Mouse (Mus musculus) testis, adult 2 months (tissue): ENCODE results near the gene Syn3. TPM values are rescaled to one million over a fixed set of nuclear protein-coding genes. Genes with fewer than 3 reads are reported as not detected.
"Not testable (repeated sequence)": the region's sequence is repeated elsewhere in the genome, so short reads cannot be mapped to it uniquely, and the experiment has no call there.

Source experiments
- H3K27ac ChIP-seq: fragments of 200-500 bp; 2 replicates; pipeline ENCODE4 v1.5.1; 2012; ENCODE audit warnings: low read depth, low read length; ENCODE audit not compliant: control insufficient read depth, insufficient read depth
- H3K27me3 ChIP-seq: fragments of 200-500 bp; 2 replicates; pipeline ENCODE4 v1.6.1; 2012; ENCODE audit warnings: mild to moderate bottlenecking, low read length, moderate library complexity; ENCODE audit not compliant: control insufficient read depth, insufficient read depth
- H3K36me3 ChIP-seq: fragments of 200-500 bp; 2 replicates; pipeline ENCODE4 v1.6.1; 2012; ENCODE audit warnings: mild to moderate bottlenecking, low read length; ENCODE audit not compliant: control insufficient read depth, insufficient read depth
- H3K4me1 ChIP-seq: fragments of 200-500 bp; 2 replicates; pipeline ENCODE4 v1.6.1; 2012; ENCODE audit warnings: low read length; ENCODE audit not compliant: control insufficient read depth, insufficient read depth
- H3K4me3 ChIP-seq: fragments of 200-500 bp; 2 replicates; pipeline ENCODE4 v1.5.1; 2012; ENCODE audit warnings: low read depth, mild to moderate bottlenecking, low read length, moderate library complexity, mixed read lengths; ENCODE audit not compliant: control insufficient read depth
- CTCF ChIP-seq: fragments of 200-500 bp; IDR thresholded peaks from 2 replicates; pipeline ENCODE4 v1.5.1; 2012; ENCODE audit warnings: low read depth, mild to moderate bottlenecking, inconsistent platforms, low read length, moderate library complexity; ENCODE audit not compliant: control insufficient read depth, insufficient read depth, insufficient replicate concordance
- POLR2A ChIP-seq: fragments of 200-500 bp; IDR thresholded peaks from 2 replicates; pipeline ENCODE4 v1.6.1; 2012; ENCODE audit warnings: low read depth, mild to moderate bottlenecking, inconsistent platforms, low read length, moderate library complexity; ENCODE audit not compliant: control insufficient read depth
- polyA plus RNA-seq: library from polyadenylated mRNA; depleted of rRNA; stranded (reverse); fragments of >200 nt; gene quantifications from 2 replicates; pipeline ENCODE4 v1.2.3, GENCODE M21; 2012

The Syn3 gene
- polyA plus RNA-seq, 1 experiment = 0.84 TPM

DNA sequence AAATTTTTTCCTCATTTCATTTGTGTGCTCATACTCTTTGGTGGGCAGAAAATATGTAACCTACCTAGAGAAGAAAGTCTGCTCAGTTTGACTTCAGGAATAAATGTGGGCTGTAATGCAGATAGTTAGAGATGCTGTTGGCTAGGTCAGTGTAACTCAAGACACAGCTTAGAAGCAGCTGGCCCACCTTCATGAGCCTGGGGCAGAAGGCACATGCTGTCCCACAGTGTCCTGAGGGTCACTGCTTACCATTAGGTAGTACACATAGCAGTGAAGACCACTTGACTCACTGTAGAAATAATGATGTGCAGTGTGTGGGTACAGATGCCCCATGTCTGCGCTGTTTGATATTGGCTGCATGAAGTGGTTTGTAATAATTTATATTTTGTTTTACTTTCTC is 452.3 kb downstream of the Syn3 start:
- no peaks in the 10 kb centered on the region for H3K27me3 ChIP-seq
- no peak overlapping the region for H3K4me3 ChIP-seq
- TF ChIP-seq POLR2A = no peak
- TF ChIP-seq CTCF = no peak
- H3K27ac ChIP-seq = no peak overlapping the region
- no peaks in the 10 kb centered on the region for H3K4me1 ChIP-seq
- peaks cover 6% of the 10 kb centered on the region; the same call in 1 of the 2 replicates for H3K36me3 ChIP-seq

DNA sequence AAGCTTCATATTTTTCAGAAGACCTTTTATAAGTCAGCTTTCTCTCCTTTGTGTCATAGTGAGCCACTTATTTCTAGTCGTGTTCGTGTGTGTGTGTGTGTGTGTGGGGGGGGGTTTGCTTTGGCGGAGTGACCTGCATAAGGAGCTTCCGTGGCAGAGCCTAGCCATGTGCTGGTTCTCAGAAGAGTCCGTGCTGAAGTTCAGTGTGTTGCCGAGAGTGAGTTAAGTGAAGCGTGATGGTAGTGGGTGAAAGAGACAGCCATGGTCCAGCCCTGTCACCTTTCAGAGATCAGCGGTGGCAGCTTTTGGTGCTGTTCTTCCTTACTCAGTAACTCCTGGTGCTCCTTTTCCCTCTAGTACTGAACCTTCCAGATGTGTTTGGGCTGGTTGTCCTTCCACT is 454.6 kb downstream of the Syn3 start:
- Histone ChIP-seq H3K27me3 (no peaks in the 10 kb centered on the region), H3K4me1 (no peaks in the 10 kb centered on the region), H3K27ac (no peak overlapping the region), H3K36me3 (peaks cover 6% of the 10 kb centered on the region; the same call in 1 of the 2 replicates), H3K4me3 (no peak overlapping the region)
- TF ChIP-seq POLR2A (no peak), CTCF (no peak)

DNA sequence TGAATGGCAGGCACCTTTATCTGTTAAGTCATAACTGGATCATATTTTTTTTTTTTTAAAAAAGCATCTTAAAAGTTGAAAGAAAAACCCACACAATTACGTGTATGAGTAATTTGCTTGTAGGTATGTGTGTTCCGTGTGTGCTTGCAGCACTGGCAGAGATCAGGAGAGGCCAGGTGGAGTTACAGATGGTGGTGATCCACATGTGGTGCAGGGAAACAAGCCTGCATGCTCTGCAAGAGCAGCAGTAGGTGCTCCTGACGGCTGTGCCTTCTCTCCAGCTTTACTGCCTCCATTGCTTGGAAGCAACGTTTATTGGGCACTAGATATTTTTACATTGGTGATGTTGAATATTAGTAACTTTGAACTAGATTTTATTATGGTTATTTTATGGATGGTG is 455.0 kb downstream of the Syn3 start:
- Histone ChIP-seq H3K27me3 (no peaks in the 10 kb centered on the region), H3K36me3 (peaks cover 6% of the 10 kb centered on the region; the same call in 1 of the 2 replicates), H3K27ac (no peak overlapping the region), H3K4me1 (no peaks in the 10 kb centered on the region), H3K4me3 (no peak overlapping the region)
- no peak for TF ChIP-seq CTCF
- TF ChIP-seq POLR2A = no peak

DNA sequence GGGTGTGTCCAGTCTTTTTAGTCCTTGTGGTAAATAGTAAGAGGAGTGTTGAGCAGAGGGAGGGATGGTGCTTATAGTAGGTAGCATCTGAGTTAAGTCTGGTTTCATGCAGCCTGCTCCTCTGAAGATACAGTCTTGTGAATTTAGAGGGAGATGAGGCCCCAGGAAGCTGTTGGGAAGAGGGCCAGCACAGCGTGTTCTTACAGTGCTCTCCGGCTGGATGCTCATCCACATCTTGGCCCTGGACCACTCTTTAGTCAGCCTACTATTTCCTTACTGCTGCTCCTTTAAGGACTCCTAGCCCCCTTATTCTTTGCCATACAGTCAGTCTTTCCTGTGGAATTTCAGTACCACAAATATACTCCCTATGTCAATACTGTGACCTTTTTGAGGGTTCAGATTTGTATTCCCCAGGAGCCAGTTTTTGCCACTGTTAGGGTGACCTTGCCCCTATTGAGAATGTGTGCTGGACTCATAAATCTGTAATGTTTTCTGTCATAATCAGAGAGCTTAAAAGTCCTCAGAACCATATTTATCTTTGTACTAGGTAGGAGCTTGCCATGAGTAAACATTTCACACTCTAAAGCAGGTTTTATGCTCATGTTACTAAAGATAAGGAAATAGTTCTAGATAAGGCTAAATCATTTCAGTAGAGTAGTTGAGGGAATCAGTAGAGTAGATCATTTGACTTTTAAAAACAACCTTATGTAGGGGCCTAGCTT is 464.5 kb downstream of the Syn3 start:
- no peak for TF ChIP-seq POLR2A
- no peak for TF ChIP-seq CTCF
- Histone ChIP-seq H3K27ac (no peak overlapping the region), H3K36me3 (peaks cover 6% of the 10 kb centered on the region), H3K4me1 (no peaks in the 10 kb centered on the region), H3K4me3 (no peak overlapping the region), H3K27me3 (no peaks in the 10 kb centered on the region)

DNA sequence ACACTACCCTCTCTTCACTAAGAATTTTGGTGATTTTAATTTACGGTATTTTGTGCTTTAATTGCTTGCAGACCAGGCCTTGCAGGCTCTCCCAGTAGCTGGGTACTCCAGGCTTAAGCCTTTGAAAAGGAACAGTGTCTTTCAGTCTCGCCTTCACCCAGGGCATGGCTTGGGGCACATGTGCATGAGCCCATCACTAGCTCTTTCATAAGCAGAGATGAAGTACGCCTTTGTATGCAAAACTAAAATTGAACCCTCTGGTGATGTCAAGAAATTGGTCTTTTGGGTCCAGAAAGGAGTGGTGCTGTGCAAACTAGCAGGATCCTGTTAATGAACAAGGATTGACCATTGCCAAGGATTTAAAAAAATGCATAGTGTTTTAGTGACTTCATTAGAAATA is 466.2 kb downstream of the Syn3 start:
- no peak overlapping the region for H3K27ac ChIP-seq

DNA sequence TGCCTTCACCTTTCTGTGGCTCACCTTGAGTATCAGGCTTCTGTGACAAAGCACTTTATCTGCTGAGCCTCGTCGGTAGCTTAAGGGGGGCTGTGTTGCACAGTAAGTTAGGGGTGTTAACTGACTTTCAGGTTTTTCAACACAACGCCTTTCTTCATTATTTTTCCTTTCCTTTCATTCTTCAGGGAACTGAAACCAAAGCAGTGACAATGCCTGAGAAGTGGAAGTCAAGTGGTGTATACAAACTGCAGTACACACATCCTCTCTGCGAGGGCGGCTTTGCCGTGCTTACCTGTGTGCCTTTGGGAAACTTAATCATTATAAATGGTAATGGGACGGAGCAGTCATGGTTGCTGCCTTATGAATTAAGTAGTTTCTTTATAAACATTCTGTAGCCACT is 468.0 kb downstream of the Syn3 start:
- no peak overlapping the region for H3K4me3 ChIP-seq

More for the DNA sequence above, 466.2 kb downstream of the Syn3 start:
- TF ChIP-seq CTCF (no peak), POLR2A (no peak)
- H3K36me3 ChIP-seq = peaks cover 6% of the 10 kb centered on the region
- H3K4me3 ChIP-seq = no peak overlapping the region
- H3K4me1 ChIP-seq = no peaks in the 10 kb centered on the region
- no peaks in the 10 kb centered on the region for H3K27me3 ChIP-seq

DNA sequence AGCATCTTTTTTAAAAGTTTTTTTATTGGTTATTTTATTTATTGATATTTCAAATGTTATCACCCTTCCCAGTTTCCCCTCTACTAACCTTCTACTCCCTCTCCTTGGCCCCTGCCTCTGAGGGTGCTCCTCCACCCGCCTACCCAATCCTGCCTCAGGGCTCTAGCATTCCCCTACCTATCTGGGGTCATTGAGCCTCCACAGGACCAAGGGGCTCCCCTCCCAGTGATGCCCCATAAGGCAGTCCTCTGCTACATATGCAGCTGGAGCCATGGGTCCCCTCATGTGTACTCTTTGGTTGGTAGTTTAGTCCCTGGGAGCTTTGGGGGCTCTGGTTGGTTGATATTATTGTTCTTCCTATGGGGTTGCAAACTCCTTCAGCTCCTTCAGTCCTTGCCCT is 471.9 kb downstream of the Syn3 start:
- not testable (repeated sequence) for H3K27me3 ChIP-seq, H3K36me3 ChIP-seq, H3K4me1 ChIP-seq, H3K4me3 ChIP-seq, H3K27ac ChIP-seq

More for the DNA sequence above, 468.0 kb downstream of the Syn3 start:
- TF ChIP-seq POLR2A (no peak), CTCF (no peak)
- Histone ChIP-seq H3K27me3 (no peaks in the 10 kb centered on the region), H3K27ac (no peak overlapping the region), H3K4me1 (no peaks in the 10 kb centered on the region), H3K36me3 (peaks cover 6% of the 10 kb centered on the region)
